Mouse (Mus musculus) activated CD4-positive, CD25-positive, alpha-beta regulatory T cell, adult 4 months (primary cell): Measurements from ENCODE around the gene Rras2. TPM values are rescaled to one million over a fixed set of nuclear protein-coding genes. Genes with fewer than 3 reads are reported as not detected.

Source experiments
- ATAC-seq: one replicate; pipeline ENCODE4 v1.8.0; 2017
- polyA plus RNA-seq, 2 experiments: library from polyadenylated mRNA; unstranded; fragments of 100-300 nt; shearing (Covaris generic); gene quantifications; one replicate each; pipeline ENCODE4 v1.2.1; 2017

The Rras2 gene
- polyA plus RNA-seq, result 10 to 100 TPM in 1 of 2 experiments, 1 to 10 TPM in 1; 8.8 to 17.4 TPM

DNA sequence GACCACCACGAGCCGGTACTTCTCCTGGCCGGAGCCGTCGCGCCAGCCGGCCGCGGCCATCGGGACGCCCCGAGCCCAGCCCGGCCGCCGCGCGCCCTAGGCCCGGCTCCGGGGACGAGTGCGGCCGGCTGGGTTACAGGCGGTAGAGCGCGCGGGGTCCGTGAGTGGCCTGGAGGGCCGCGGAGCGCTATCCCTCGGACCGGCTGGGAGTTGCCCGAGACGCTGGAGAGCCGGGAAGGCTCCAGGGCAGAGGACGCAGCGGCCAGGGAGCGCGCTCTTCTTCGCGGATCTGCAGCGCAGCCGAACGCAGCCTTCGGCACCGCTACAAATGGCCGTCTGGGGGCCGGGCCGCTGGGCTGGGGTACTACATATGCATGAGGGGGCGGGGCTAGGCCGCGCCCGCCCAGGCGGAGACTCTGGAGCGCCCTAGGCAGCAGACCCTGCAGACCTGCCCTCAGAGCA is at the start of gene Rras2:
TSS of gene Rras2 (minus strand) at position 338 of the 462 bp plus-strand sequence.
- ATAC-seq, result peak; percentile 97

DNA sequence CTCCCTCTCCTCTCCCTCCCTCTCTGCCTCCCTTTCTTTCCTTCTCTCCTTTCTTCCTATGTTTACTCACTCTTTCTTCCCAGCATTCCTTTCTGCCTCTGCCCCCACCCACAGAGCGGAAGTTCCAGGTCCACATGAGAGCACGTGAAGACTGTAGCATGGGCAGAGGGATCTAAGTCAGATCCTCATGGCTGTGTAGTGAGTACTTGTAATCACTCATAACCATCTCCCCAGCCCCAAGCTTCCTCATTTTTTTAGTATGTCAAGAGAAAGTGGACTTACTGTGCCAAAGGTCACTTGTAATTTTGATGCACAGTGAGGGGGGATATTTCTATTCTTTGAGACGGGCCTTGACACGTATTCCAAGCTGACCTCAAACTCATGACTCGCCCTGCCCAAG is 45.4 kb upstream of the Rras2 start:
- ATAC-seq, result no peak

DNA sequence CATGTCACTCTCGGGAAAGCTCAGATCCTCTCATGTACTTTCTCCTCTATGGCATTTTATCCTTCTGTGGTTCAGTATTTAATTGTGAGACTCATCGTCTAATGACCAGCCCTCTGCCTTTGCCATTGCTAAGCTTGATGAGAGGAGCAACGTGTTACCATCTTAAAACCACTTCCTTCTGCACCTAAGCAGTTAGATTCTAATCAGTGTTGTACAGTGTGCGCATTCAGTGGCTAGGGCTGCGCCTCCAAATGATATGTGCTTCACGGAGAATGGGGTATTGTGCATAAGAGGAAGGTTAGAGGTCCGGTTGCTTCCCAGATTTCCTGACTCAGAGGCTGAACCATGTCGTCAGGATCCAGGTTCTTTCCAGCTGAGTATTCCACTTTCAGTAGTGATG is 43.5 kb upstream of the Rras2 start:
- ATAC-seq, result peak; percentile 97

DNA sequence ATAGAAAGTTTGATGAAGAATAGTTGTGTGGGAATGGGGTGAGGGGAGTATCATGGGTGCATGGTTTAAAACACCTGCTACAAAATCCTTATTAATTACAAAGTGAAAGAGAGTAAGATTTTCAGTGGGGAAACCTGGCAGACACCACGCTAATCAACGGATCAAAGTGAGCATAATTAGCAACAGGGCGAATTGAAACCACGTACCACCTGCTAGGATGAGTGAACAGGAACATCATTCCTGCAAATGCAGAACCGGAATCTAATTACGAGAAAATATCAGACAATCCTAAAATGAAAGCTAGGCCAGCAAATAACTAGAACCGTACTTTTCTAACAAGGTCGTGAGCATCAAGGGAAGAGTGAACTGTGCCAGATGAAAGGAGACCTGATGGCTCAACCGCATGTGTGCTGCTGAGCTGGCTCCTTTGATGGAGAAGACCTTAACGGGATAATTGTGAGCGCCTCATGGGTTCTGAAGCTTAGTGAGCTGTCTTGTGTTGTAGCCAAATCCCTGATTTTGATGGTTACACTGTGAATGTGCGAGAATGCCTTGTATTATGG is 40.2 kb upstream of the Rras2 start:
- ATAC-seq, result no peak

DNA sequence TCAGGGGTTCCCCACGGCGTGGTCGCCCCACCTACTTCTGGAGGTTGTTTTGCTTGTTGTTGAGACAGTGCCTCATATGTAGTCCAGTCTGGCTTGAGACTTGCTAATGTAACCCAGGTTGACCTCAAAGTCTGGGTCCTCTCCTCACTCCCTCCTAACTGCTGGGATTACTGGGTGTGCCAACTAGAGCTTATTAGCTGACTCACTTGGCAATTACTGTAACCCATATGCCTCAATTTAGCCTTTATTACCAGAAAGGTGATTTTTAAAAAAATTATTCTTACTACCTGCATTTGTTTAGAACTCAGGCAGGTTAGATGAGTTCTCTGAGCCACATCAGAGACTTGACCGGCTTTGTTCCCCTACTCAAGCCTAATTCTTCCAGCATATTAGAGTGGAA is 38.8 kb upstream of the Rras2 start:
- no peak for ATAC-seq

DNA sequence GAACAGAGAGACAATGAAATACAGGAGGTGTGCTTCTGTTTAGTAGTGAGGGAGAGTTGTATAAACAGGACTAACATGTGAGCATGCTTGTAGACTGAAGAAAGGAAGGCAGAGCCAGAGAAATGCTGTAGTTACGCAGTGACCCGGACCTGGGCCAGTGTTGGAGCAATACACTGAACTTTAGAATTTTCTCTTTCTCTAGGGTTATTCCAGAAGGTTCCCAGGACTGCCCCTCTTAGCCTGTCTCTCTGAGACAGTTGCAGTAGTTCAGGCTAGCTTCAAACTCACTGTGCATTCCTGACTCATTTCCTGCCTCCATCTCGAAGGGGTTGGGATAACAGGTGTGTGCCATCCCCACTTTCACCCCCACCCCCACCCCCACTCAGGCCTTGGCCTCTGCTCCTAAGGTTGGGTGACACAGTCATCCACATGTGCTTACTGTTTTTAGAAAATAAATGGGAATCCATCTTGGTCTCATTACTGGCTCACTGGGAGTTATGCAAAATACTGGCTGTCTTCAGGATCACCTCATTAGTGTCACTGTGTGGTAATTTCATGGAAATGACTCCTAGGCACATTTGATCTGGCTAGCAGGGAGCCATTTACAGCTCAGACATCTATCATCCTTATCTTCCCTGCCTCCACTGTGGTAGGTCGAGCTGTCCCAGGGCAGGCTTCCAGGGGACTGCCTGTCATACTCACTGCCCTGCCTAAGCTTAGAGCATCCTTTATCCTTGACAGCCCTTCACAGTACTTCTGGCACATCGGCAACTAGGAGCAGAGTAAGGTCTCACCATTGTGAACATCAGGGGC is 37.7 kb upstream of the Rras2 start:
- no peak for ATAC-seq

DNA sequence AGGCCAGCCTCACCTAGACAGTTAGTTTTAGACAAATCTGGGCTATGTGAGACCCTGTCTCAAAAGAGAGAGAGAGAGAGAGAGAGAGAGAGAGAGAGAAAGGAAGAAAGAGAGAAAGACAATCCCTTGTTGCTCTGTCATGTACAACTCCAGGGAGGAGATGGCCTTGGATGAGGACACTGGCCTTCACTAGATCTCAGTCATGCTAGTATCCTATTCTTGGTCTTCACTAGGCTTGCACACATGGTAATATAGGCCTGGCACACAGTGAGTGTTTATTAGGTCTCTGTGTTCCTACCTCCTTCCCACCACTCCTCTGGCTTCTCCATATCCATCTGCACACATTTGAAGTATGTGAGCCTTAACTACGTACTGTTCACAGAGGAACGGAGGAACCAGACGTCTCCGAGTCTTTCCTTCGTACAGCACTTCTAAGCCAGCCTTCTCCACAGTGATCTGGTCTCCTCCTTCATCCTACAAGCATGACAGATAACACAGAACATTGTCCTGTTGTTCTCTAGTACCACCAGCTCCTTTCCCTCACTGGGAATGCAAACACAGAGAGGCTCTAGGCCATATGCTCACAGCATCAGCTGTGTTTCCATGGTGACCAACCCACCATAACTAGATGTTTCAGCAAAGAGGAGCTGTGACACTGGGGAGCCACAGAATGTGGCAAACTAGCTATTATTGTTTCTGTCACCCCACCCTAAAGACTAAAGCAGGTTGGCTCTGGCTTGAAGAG is 33.6 kb upstream of the Rras2 start:
- no peak for ATAC-seq

DNA sequence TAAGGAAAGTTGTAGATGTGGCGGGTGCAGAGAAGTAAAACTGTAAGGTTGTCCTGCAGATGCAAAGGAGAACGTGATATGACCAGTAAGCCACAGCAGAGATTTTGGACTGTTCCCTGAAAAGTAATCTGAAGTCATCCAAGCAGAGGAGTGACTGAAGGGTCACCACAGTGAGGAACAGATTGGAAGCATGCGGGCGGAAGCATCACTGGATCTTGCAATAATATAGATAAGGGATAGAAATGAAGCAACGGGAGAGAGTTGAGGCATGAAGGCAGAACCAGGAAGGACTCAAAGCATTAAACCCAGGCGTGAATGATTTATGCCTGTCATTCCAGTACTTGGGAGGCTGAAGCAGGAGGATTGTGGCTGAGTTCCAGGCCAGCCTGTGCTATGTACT is 32.0 kb upstream of the Rras2 start:
- no peak for ATAC-seq

DNA sequence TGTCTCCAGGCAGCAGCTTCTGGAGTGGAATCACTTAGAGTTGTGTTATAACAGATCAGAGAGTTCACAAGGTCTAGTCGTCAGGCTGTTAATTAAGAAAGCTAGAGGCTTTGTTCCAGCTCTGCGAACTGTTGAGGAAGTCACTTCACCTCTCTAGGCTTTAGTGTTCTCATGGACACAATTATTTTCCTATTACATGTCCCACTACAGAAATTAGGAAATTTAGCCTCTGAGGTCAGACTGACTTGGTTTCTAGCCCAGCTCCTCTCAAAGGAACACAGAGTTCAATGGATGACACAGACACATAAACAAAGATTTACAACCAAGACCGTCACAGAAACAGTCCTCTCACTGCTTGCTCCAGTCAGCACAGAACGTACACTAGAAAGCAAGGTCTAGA is 31.6 kb upstream of the Rras2 start:
- no peak for ATAC-seq

DNA sequence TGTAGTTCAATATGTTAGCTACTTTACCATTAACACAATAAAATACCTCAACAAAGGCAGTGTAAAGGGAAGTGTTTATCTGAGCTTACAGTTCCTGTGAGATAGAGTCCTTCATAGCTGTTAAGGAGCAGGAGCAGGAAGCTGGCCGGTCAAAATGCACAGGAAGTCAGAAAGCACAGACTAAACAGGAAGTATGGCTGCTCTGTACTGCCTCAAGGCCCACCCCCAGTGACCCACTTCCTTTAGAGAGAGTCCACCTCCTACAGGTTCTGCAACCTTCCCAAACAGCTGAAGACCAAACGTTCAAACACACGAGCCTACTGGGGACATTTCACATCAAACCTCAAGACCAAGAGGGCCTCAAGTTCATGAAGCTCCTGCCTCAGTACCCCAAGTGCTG is 28.3 kb upstream of the Rras2 start:
- peak; percentile 93 for ATAC-seq

DNA sequence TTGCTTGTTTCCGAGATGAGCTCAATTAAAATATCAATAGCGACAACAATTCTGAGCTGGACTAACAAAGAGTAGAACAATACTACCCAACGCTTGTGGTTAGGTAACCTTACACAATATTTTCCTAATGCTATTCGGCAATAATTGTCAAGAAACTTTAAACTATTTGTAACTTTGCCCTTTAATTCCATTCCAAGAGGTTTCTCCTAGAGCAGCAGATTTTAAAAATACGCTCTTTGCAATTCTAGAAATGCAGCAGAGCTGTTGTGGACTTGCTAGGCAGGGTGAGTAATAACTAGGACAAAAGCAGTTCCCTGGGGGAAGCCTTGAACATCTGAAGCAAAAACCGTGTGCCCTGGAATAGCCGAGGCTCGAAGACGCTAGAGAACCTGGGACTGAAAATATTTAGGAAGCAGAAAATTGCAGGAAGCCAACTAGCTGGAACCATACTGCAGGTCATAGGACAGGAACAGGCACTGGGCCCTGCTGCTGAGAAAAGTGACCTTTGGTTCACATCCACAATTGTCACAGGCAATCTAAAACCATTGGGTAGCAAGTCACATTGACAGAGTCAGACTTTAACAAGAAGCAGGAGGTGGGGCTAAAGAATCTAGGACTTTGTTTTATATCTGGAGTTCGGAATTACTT is 24.7 kb upstream of the Rras2 start:
- ATAC-seq, result no peak

DNA sequence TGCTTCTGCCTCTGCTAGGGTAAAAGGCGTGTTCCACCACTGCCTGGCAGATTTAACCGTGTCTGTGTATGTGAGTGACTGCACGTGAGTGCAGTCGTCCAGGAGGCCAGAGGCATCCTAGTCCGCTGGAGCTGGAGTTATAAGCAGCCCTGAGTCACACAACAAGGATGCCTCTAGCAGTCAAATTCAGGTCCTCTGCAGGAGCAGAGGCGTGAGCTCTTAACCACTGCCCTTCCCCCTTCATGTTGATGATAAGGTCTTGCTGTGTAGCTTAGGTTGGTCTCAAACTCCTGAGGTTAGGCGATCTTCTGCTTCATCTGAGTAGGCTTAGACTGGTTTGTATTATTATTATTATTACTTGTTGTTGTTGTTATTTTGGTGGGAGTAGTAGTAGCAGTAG is 22.4 kb upstream of the Rras2 start:
- ATAC-seq, result peak; percentile 59

DNA sequence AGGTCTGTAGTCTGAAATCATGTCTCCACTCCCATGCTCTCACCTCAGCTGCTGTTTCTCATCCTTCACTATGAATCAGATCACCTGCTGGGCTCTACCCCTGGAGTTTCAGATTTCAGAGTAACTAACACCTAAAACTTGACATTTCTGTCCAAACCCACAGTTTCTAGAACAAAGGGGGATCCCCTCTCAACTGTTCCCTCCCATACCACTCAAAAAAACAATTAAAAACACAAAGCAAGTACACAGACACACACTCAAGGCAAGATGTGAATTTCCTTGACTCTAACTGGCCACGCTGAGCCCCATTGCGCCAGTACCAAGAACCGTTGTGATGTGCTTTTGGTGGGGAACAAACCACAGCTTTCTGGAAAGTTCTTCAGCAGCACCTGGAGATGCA is 21.8 kb upstream of the Rras2 start:
- ATAC-seq, result peak; percentile 70

DNA sequence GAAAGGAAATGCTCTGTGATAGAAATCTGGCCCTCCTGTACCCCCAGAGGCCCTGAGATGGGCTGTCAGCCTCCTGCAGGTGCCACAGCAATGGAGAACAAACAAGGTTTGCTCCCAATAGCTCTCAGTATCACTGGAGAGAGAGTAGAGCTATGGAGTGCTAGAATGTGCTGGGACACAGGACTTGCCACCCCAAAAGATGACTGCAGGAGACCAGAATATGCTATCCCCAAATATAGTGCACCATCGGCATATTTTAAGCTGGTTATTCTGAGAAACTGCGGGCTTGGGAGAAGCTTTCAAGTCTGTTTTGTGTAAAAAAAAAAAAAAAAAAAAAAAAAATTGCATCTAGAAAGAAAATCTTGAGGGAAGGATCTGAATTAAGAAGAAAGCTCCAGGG is 20.7 kb upstream of the Rras2 start:
- no peak for ATAC-seq

DNA sequence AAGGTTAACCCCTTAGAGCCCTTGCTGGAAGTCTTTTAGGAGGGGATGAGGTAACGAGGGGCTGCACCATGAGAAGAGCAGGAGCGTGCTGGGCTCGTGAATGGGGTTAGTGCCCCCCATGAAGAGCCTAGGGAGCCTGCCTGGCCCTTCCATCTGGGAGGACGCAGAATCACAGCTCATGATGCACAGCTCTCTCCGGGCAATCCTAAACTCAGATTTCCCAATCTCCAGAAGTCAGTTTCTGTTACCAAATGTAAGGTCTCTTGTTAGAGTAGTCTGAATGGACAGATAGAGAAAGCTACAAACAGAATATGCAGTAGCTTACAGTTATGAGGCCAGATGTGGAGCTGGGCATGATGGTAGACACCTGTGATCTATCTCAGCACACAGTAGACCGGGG is 17.6 kb upstream of the Rras2 start:
- ATAC-seq, result no peak

DNA sequence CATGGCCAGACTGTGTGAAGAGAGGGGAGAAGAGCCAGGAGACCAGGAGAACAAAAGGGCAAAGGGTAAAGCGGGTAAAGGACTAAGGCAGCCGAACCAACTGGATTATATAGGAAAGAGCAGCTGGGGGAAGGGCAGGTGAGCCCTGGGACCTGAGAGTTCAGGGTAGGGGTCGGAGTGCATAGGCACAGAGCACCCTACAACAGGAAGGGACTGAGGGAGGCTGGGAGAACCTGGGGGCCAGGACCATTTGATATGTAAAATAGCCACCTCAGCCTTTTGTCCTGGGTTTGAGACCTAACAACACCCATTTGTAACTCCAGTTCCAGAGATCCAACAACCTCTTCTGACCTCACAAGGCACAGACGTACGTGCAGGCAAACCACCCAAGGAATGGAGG is 16.4 kb upstream of the Rras2 start:
- ATAC-seq, result no peak

DNA sequence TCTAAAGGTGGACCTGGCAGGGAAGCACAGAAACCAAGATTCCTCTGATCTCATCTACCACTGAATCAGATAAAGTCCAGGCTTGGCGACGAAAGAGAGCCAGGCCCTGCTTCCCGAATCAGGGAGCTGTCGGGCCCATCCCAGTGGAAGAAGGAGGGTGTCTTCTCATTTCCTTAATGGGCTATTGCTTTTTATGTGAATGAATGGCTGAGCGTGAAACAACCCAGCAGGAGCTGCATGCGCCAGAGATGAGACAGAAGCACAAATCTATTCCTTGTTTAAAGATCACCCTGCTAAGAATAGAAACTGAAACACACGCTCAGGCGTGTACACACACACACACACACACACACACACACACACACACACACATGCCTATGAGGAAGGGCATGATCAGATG is 14.7 kb upstream of the Rras2 start:
- ATAC-seq, result no peak

DNA sequence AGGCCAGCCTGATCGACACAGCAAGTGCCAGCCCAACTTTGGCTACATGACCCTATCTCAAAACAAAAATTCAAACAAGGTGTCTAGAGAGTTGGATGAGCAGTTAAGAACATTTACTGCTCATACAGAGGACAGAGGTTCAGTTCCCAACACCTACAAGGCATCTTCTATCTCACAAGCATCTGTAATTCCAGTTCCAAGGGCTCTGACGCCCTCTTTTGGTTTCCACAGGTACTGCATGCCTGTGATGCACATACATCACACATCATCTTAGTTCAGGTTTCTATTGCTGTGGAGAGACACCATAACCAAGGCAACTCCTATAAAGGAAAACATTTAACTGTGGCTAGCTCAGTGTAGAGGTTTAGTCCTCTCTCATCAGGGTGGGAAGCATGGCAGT is 11.7 kb upstream of the Rras2 start:
- no peak for ATAC-seq

DNA sequence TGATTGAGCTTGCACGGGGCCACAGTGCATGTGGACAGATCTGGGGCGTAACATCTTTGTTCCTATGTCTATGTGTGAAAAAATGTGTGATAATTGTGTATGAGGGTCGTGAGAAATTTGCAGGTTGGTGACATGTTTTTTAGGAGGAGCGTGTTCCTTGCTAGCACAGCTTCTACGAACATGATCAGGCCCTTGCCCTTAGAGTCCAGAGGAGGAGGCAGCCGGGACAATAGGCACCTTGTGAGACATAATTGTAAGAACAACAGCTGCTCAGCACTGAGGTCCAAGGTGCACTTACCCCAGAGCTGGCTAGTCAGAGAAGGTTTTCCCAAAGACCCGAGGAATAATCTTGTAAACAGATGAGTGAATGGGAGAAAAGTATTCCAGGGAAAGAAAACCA is 599 bp upstream of the Rras2 start:
- ATAC-seq, result no peak

DNA sequence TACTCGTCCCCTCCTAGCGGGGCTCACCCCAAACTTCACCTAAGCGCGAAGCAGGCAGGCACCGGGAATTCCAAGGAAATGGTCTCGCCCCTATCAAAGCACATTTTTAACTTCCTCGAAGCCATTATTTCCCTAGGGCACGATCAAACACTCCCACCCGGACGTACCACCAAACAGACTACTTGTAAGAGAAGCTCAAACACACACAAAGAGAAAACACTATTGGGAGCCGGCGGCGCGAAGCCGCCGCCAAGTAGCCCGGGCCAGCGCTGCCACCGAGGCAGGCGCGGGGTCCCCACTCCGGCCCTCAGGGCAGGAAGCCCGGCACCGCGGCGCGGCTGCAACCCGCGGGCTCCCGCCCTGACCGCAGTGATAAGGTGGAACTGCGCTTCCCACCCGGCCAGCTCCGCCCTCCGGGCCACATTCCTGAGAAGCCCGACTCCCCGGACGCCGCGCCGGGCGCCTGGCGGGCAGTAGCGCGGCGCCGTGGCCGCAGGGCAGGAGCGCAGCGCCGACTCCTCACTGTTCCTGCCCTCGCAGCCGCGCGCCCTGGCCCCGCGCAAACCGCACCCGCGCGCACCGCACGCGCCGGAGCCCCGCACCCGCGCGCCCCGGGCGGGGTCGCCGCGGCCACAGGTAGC is 750 bp downstream of the Rras2 start:
- peak; percentile 26 for ATAC-seq

DNA sequence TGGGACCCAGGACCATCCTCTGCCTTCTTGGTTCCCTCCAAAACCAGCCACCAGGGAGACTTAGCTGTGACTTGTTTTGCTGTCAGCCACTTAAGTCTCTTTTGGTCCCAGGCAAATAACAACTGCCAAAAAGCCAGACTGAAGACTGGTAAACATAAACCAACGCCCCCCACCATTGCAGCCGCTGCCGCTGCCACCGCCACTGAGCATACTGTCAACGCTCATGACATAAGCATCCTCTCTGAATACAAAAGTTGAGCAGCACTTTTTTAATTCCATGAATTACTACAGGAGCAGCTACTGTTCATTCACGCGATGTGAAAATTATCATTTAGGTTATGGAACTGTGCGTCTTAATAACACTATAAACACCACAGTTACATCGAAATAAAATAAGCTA is 1.6 kb downstream of the Rras2 start:
- ATAC-seq, result no peak

DNA sequence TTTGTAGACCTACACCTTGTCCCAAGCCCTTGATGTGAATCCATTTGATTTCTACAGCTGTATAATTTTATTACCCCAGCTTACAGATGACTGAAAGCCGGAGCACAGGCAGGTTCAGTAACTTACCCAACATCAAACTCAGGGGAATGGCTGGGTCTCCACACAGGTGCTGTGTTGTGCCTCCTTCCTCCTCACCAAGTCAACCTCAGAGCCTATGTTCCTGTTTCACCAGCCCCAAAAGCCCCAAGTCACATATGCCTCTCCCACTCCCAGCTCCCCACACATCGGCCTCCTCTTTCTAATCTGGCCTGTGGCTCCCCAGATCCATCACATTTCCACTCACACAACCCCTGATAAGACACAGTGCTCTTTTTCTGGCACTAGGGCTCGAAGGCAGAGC is 2.6 kb downstream of the Rras2 start:
- ATAC-seq, result no peak

DNA sequence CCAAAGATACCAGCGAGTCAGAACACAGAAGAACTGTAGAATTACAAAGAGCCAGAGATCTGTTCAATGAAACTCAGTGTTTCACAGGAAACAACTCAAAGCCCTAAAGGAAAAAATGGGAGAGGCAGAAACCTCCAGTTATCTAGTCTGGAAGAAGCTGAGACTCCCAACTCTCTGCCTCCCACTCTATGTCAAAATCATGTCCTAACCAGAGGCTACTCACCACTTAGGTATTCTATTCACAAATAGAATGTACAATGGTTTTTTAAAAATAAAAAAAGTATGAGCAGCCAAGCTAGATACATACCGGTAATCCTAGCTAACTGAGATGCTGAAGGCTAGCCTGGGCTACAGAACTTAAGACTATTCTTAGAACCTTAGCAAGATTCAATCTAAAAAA is 3.3 kb downstream of the Rras2 start:
- ATAC-seq, result no peak
